Mouse (Mus musculus): ENCODE data around the gene Ppard.

Ppard gene

DNA sequence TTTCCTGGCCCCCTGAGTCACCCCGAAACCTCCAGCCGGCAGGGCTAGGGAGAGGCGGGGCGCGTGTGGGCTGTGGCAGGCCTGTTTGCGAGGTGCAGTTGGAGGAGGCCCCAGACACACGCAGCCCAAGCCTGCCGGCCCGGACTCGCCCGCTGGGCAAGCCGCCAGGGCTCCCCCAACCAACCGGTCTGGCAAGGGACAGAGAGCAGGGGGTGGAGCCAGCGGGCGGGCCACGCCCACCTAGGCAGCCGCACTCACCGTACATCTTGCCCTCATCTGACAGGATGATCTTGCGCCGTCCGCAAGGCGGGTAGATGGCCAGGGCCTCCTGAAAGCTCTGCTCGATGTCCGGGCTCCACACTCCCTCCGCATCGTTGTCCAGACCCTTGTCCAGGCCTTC lies 108.6 kb downstream of the Ppard start:
- DNase-seq (ENCODE audit: inconsistent ontology term): peak; percentile 98

DNA sequence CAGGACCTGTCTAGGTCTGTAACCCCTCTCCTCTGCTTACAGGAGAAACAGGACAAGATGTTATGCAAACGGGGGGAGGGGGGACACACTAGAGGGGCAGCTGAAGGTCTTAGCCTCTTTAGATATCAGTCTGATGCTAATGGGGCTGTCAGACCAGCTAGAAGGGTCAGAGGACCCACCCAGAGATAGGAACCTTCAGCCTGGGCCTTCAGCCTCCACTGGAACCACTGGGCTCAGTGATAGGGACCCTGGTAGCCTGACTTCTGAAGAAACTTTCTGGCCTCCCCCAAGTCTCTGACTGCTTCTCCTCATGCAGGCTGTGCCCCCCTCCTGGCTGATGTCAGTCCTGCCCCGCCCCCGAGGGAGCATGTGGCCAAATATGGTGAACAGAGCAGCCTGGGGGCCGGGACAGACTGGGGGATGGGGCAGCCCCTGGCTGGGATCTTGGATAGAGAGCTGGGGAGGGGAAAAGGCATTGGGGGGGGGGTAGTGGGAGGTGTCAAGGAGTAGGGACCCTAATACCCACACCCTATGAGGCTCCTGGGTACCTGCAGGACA lies 111.6 kb downstream of the Ppard start:
- no peak for DNase-seq (ENCODE audit: inconsistent ontology term)

GRCm38 (mm10) chr17:28344670-28345069 lies 112.2 kb downstream of the Ppard start:
- DNase-seq (ENCODE audit: inconsistent ontology term): no peak

GRCm38 (mm10) chr17:28345271-28345721 lies 112.8 kb downstream of the Ppard start:
- DNase-seq (ENCODE audit: inconsistent ontology term): no peak

DNA sequence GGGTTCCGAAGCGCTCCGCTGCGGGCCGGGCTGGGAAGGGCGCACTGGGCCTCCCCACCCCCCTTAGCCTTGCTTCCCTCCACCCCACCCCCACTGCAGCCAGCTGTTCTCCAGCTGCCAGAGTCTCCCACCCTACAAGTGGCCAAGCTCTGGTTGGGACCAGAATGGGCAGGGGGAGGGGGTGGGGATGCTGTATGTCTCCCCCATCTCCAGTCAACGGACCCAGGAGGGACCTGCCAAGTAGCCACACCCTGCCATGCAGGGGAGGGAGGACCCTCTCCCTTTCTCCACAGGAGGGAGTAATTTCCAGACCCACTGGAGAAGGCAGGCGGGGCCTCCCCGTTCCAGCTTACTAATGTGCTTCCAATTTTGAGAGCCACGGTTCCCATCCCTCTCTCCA lies 113.4 kb downstream of the Ppard start:
- DNase-seq (ENCODE audit: inconsistent ontology term): no peak

- DNase-seq (ENCODE audit: inconsistent ontology term): no peak
Observed at GRCm38 (mm10) chr17:28347327-28347726, 114.8 kb downstream of the Ppard start.

GRCm38 (mm10) chr17:28348211-28348610 lies 115.7 kb downstream of the Ppard start:
- no peak for DNase-seq (ENCODE audit: inconsistent ontology term)

- peak; percentile 37 for DNase-seq (ENCODE audit: inconsistent ontology term)
Observed at GRCm38 (mm10) chr17:28349264-28349880, 116.9 kb downstream of the Ppard start.

GRCm38 (mm10) chr17:28349901-28350465 lies 117.5 kb downstream of the Ppard start:
- DNase-seq (ENCODE audit: inconsistent ontology term): no peak

DNA sequence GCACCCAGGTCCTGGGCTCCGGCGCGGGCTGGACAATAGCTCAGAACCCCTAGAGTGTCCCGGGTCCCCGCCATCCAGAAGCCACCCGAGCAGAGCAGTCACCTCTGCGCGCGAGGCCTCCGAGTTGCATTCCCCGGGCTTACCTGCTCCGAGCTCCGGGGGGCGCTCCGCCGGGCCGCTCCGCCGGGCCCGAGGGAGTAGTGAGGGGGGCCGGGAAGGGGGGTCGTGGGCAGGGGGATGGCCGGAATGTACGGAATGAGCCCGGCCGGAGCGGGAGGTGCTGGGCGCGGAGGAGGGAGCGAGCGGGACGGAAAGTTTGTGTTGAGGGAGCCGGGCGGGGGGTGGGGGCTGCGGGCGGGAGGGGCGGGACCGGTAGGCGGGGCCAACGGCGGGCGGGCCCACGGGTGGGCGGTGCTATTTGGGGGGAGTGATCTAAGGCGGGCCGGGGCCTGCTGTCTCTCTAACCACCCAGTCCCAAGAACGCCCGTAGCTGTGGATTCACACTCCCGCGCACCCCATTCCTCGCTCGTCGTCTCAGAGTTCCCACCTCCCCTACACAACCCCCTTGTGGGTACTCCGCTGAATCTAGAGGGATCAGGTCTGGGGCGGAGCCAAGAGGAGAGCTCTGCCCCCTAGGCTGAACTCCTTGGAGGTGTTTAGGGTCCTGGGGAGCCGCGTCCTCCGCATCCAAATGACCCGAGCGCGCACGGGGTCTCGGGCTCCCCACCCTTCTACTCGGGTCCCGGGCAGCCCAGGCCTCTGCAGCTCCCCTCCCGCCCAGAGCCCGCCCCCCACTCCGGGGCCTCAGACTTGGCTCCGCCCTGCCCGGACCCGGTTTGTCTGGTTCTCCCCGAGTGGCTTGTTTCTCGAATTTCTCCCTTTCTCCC lies 118.2 kb downstream of the Ppard start, which contains the start of gene Tead3:
Gene Tead3 (minus strand): TSS at position 352 of the 887 bp plus-strand sequence.
- DNase-seq (ENCODE audit: inconsistent ontology term): peak; percentile 87
